Mouse (Mus musculus) E14TG2a.4 (cell line): ENCODE results near the gene Dnajc17.

ENCODE experiments used
- H3K27me3 ChIP-seq: 2 replicates; pipeline ENCODE4 v1.6.1; 2014; ENCODE audit warnings: low read length, control low read depth; ENCODE audit not compliant: insufficient read depth
- H3K36me3 ChIP-seq: 2 replicates; pipeline ENCODE4 v1.6.1; 2014; ENCODE audit warnings: low read length, control low read depth; ENCODE audit not compliant: insufficient read depth
- H3K4me1 ChIP-seq: replicated peaks from 2 replicates; pipeline ENCODE4 v1.6.1; 2014; ENCODE audit warnings: low read depth, low read length, control low read depth
- H3K4me3 ChIP-seq: replicated peaks from 2 replicates; pipeline ENCODE4 v1.5.1; 2014; ENCODE audit warnings: mild to moderate bottlenecking, low read length
- H3K9me3 ChIP-seq: 2 replicates; pipeline ENCODE4 v1.6.1; 2014; ENCODE audit warnings: low read length, control low read depth
- CTCF ChIP-seq: conservative IDR thresholded peaks from 2 replicates; pipeline ENCODE4 v1.5.1; 2014; ENCODE audit warnings: low read length
- NANOG ChIP-seq: IDR thresholded peaks from 2 replicates; pipeline ENCODE4 v1.6.1; 2014; ENCODE audit warnings: borderline replicate concordance, low read length, mixed read lengths
- POU5F1 ChIP-seq: IDR thresholded peaks from 2 replicates; pipeline ENCODE4 v1.6.1; 2014; ENCODE audit warnings: low read length, borderline replicate concordance

Dnajc17 gene

DNA sequence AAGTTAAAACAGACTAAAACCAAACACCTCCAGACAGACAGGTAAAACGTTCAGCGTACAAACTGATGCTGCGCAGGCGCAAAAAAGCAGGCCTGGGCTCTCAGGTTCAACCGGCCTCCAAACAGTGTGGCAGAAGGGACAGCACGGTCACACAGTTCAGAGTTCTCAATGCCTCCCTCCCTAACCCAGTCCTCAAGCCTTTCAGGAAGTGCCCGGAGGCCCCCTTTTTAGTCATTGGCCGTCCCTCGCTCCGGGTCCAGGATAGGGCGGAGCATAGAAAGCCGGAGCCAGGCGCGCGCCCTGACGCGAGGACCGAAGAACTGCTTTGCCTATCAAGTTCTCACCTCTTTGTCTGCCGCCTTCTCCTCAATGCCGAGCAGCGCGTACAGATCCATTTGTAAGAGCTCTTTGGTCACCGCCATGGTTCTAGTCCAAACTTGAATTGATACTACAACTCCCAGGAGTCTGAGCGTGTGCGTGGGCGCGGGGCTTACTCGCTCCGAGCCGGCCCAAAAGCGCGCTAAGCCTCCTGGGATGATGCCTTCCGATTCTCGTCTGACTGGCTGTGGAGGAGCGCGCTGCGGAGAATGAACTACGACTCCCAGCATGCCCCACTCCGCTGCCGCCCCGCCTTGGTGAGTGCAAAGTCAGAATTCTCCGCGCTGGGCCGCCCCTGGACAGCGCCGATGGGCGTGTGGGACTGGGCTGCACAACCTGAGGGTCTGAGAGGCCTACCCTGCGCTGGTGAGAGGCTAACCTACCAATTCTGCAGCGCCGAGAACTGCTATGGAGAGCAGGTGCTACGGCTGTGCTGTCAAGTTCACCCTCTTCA is at the start of gene Dnajc17, which contains the start of gene Zfyve19:
TSS of gene Dnajc17 (minus strand) at position 452 of the 832 bp plus-strand sequence.
TSS of gene Zfyve19 (plus strand) at position 274 of the 832 bp plus-strand sequence.
- Histone ChIP-seq H3K4me3 (peak within 1 kb of the TSS; percentile 89), H3K36me3 (peaks cover 33% of the 10 kb centered on the region), H3K4me1 (peaks cover 50% of the 10 kb centered on the region), H3K27me3 (no peaks in the 10 kb centered on the region), H3K9me3 (no peaks in the 10 kb centered on the region)
- TF ChIP-seq CTCF = no peak
- no peak for TF ChIP-seq NANOG
- TF ChIP-seq POU5F1 = no peak

DNA sequence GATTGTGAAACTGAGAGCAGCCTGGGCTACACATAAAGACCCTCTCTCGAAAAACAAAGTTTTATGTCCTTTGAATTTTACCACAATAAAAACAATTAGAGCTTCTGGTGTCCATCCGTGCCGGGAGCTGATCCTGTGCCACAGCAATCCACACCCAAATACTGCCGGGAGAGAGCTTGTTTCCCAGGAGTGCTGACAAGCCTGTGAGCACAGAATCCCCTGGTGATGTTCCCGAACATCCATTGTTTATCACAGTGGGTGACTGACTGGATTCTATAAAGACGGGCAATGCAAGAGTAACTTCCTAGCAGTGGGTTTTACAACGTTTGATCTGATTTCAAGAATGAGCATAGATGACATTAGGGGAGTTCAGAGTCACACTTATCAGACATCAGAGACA is 46.4 kb upstream of the Dnajc17 start:
- Histone ChIP-seq H3K9me3 (no peaks in the 10 kb centered on the region), H3K36me3 (peaks cover under 1% of the 10 kb centered on the region; the same call in 1 of the 2 replicates), H3K27me3 (peaks cover 8% of the 10 kb centered on the region), H3K4me1 (peaks cover 32% of the 10 kb centered on the region), H3K4me3 (no peak overlapping the region)
- peak; percentile 45; the same call in 1 of the 2 replicates for TF ChIP-seq NANOG
- no peak for TF ChIP-seq CTCF
- TF ChIP-seq POU5F1 = no peak

DNA sequence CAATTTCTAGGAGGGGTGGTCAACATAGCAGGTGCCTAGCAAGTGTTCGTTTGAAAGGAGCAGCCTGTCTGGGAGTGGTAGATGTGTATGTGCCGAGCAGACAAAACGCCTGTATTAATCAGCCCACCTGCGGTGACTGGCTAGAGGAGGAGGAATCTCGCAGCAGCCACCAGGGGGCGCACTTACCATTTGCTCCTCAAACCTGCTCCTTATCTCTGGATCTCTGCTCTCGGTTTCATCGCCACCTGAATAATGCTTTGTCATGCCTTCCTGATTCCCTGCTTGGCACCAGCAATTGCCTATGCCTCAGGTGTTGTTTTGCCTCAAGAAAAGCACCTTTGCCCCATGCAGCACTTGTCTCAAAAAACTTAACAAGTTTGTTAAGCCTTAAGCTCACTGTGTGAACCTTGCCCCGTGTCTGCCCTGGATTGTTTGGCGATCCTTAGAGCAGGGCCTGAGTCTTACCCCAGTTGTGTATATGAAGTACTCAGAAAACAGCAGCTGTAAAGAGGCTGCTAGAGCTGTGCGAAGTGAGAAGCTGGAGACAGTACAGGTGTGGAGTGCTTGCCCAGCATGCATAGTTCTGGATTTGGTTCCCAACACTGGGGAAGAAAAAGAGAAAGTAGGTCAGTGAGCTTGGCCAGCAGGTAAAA is 42.4 kb upstream of the Dnajc17 start:
- Histone ChIP-seq H3K4me1 (peaks cover 55% of the 10 kb centered on the region), H3K9me3 (no peaks in the 10 kb centered on the region), H3K27me3 (peaks cover 8% of the 10 kb centered on the region), H3K36me3 (peaks cover 38% of the 10 kb centered on the region), H3K4me3 (peak overlapping the region; percentile 37)
- TF ChIP-seq CTCF = peak; percentile 74
- TF ChIP-seq NANOG = no peak
- no peak for TF ChIP-seq POU5F1

DNA sequence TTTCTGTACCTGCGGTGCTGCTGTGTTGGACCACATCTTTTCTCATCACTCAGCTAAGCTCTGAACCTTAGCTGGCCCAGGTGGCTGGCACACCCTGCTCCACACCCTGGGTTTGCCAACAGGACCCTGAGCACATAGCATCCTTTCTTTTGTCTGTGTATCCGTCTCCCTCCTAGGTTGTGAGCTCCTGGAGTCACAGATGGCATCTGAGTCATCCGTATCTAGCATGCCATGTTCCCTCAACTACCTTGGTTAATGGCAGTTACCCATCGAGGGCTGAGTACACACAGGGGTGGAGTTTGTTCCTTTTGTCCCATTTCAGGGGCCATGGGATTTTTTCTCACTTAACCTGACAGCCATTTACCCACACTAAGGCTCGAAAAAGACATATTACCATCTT is 41.8 kb upstream of the Dnajc17 start:
- Histone ChIP-seq H3K27me3 (peaks cover 8% of the 10 kb centered on the region), H3K4me1 (peaks cover 58% of the 10 kb centered on the region), H3K36me3 (peaks cover 44% of the 10 kb centered on the region), H3K4me3 (no peak overlapping the region), H3K9me3 (no peaks in the 10 kb centered on the region)
- TF ChIP-seq CTCF (no peak), POU5F1 (no peak), NANOG (no peak)

DNA sequence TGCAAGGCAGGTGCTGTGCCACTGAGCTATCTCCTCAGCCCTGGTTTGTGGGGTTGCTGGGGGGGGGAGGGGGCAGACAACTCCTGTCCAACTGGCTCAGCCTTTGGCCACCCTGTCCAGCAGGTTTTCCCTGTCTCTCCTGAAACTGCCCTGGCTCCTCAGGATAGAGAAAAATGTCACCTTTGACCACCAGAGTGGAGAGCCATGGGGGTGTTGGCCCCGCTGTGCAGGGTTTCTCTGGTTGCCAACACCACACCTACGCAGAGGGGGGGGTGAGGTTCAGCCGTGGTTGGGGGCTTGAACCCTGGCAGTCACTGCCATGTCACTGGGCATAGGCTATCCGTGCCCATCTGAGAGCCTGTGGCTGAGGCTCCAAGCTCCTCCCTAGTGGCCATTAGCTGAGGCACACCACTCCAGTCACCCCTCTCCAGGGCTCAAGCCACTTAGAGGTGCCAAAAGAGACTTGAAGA is 41.0 kb upstream of the Dnajc17 start:
- no peak overlapping the region for H3K4me3 ChIP-seq
- TF ChIP-seq POU5F1 = no peak
- TF ChIP-seq CTCF = no peak
- TF ChIP-seq NANOG = no peak
- peaks cover 58% of the 10 kb centered on the region for H3K4me1 ChIP-seq
- peaks cover 51% of the 10 kb centered on the region for H3K36me3 ChIP-seq
- H3K27me3 ChIP-seq = peaks cover 8% of the 10 kb centered on the region
- no peaks in the 10 kb centered on the region for H3K9me3 ChIP-seq

DNA sequence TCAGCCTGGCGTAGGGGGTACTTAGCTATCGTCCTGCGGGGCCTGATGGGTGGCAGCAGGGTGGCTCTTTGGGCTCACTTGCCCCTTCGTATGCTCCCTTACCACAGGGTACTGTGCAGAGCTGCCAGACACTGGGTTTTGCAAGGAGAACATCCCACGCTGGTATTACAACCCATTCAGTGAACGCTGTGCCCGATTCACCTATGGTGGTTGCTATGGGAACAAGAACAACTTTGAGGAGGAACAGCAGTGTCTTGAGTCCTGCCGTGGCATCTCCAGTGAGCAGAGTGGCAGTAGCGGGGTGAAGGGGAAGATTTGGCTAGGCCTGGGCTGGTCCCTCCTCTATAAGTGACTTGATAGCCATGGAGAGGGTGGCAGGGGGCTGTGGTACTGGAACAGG is 39.3 kb upstream of the Dnajc17 start:
- no peak for TF ChIP-seq POU5F1
- no peak for TF ChIP-seq CTCF
- no peak for TF ChIP-seq NANOG
- Histone ChIP-seq H3K4me3 (no peak overlapping the region), H3K4me1 (peaks cover 63% of the 10 kb centered on the region), H3K36me3 (peaks cover 67% of the 10 kb centered on the region), H3K9me3 (no peaks in the 10 kb centered on the region), H3K27me3 (no peaks in the 10 kb centered on the region)

DNA sequence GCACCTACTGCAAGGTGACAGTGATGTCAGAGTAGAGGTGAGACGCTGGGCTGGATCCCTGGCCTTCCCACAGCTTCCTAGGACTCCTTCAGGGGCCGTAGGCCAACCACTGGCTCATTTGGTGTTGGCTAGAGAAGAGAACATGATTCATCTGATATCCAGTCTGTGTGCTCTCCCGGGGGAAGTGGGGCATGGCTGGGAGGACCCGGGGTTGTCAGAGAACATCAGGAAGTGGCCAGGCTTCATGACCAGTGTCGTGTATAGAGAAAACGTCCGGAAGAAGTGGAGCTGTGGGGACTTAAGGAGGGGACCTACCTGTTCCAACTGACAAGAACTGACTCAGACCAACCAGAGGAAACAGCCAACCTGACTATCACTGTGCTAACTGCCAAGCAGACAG is 36.7 kb upstream of the Dnajc17 start:
- peaks cover 90% of the 10 kb centered on the region for H3K36me3 ChIP-seq
- H3K4me1 ChIP-seq = peaks cover 75% of the 10 kb centered on the region
- H3K9me3 ChIP-seq = no peaks in the 10 kb centered on the region
- TF ChIP-seq NANOG = no peak
- no peak for TF ChIP-seq CTCF
- no peak for TF ChIP-seq POU5F1
- H3K4me3 ChIP-seq = no peak overlapping the region
- no peaks in the 10 kb centered on the region for H3K27me3 ChIP-seq

DNA sequence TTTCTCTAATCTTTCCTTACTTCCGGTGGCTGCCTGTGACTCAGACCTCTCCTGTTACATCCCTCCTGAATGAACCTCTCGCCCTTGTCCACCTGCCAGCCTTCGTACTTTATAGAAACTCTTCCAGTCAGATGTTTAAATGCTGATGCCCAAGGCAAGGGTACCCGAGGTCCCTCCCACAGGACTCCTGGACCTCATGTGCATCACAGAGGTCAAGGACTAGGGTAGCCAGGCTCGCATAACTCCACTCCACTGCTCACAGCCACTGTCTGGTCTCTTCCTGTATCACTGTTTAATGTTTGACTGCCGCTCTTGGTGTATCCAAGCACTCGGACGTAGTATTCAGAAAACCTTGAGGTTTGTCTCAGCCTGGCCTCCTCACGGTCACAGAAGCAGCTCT is 34.0 kb upstream of the Dnajc17 start:
- TF ChIP-seq POU5F1 (no peak), CTCF (no peak), NANOG (no peak)
- Histone ChIP-seq H3K4me1 (peaks cover 77% of the 10 kb centered on the region), H3K9me3 (no peaks in the 10 kb centered on the region), H3K27me3 (no peaks in the 10 kb centered on the region), H3K4me3 (no peak overlapping the region), H3K36me3 (peaks cover 86% of the 10 kb centered on the region)
